Comparison of ENCODE assay signal across 20 mouse cellular contexts in genomic region chr13:60728276-60729054, GRCm38 (mm10). TPM values are rescaled to one million over a fixed set of nuclear protein-coding genes. Genes with fewer than 3 reads are reported as not detected.
"Had no signal": no experiment of that assay in that cellular context is flagged by ENCODE, and none has a peak within 500 bp of the region (broad histone marks: within the 10 kb centered on the region; RNA-seq: fewer than 3 reads in every experiment).

No protein-coding gene starts in this region.

- H3K9me3 ChIP-seq: kidney, embryonic 15.5 days; limb, embryonic 10.5 days; liver, embryonic 13.5 days; megakaryocyte, embryonic 14.5 days; midbrain, embryonic 13.5 days; stomach, embryonic 15.5 days had no signal

- H3K4me1 ChIP-seq: kidney, embryonic 15.5 days; limb, embryonic 10.5 days; liver, embryonic 13.5 days; midbrain, embryonic 13.5 days; stomach, embryonic 15.5 days had no signal

- DNase-seq: kidney, adult 18-20 months; kidney, postnatal 14 days; layer of hippocampus, adult 9-11 months; liver, embryonic 13.5 days; liver, postnatal 0 days; right cerebral cortex, postnatal 14 days; thymus, postnatal 36 days had no signal

- H3K4me3 ChIP-seq: kidney, embryonic 15.5 days; limb, embryonic 10.5 days; liver, embryonic 13.5 days; megakaryocyte, embryonic 14.5 days; midbrain, embryonic 13.5 days; stomach, embryonic 15.5 days had no signal

- H3K36me3 ChIP-seq: stomach, embryonic 15.5 days had no signal

- H3K27ac ChIP-seq: kidney, embryonic 15.5 days; limb, embryonic 10.5 days; liver, embryonic 13.5 days; macrophage; midbrain, embryonic 13.5 days; stomach, embryonic 15.5 days had no signal

- H3K27me3 ChIP-seq: kidney, embryonic 15.5 days; liver, embryonic 13.5 days; megakaryocyte, embryonic 14.5 days; midbrain, embryonic 13.5 days; stomach, embryonic 15.5 days had no signal

RNA-seq across cellular contexts. Expression of gene BC051665, which starts 57.7 kb away (rescaled TPM):
- total RNA-seq: left cerebral cortex, postnatal 14 days; midbrain, postnatal 0 days had no signal
- polyA plus RNA-seq: kidney, embryonic 15.5 days; limb, embryonic 10.5 days; limb, embryonic 14.5 days; liver, embryonic 13.5 days; liver, postnatal 0 days; lung, embryonic 16.5 days; macrophage; midbrain, embryonic 13.5 days; midbrain, postnatal 0 days; neural tube, embryonic 14.5 days; spleen, adult 2 months; stomach, embryonic 15.5 days; thymus, postnatal 0 days had no signal
